Mouse (Mus musculus) ES-Bruce4 (cell line): Measurements from ENCODE around the gene Ggact.

Experiments used
- CTCF ChIP-seq: IDR thresholded peaks from one replicate; pipeline ENCODE4 v1.8.1; 2011; ENCODE audit warnings: low read depth, low read length
- EP300 ChIP-seq: IDR thresholded peaks from 2 replicates; pipeline ENCODE4 v1.6.1; 2011; ENCODE audit warnings: low read depth, low read length; ENCODE audit not compliant: insufficient read depth
- POLR2A ChIP-seq: IDR thresholded peaks from one replicate; pipeline ENCODE4 v1.8.1; 2011; ENCODE audit warnings: low read length; ENCODE audit not compliant: insufficient read depth

- TF ChIP-seq EP300 (no peak), CTCF (no peak), POLR2A (no peak)
Observed at GRCm38 (mm10) chr14:122898550-122898949, 15.0 kb downstream of the Ggact start.
